Mouse (Mus musculus): ENCODE data around the gene Mlxip.

GRCm38 (mm10) chr5:123347985-123348384, 46.6 kb upstream of the Mlxip start:
- no peak for TF ChIP-seq CTCF (IDR thresholded peaks at IDR 0.05; ENCODE audit: insufficient read depth, low read length)
- no peak for TF ChIP-seq POLR2A (IDR thresholded peaks at IDR 0.05; ENCODE audit: borderline replicate concordance, extremely low read depth, low read depth, low read length)
